Mouse (Mus musculus) lung, embryonic 16.5 days (tissue): Measurements from ENCODE around the gene Traf7. TPM values are rescaled to one million over a fixed set of nuclear protein-coding genes. Genes with fewer than 3 reads are reported as not detected.

Experiments
- ATAC-seq: fragments of 200-750 bp; cut with Nextera tagmentation; 2 replicates; pipeline ENCODE4 v1.8.0; 2017; ENCODE audit warnings: low read depth, mild to moderate bottlenecking, moderate library complexity
- H3K27ac ChIP-seq: fragments of 300-500 bp; sonication (generic); 2 replicates; pipeline ENCODE4 v1.5.1; 2014; ENCODE audit warnings: mild to moderate bottlenecking, control low read depth, low read length
- H3K27me3 ChIP-seq: fragments of 300-500 bp; sonication (generic); 2 replicates; pipeline ENCODE4 v1.6.1; 2014; ENCODE audit warnings: low read depth, low read length, mixed read lengths; ENCODE audit not compliant: control insufficient read depth, insufficient read depth
- H3K36me3 ChIP-seq: fragments of 300-500 bp; sonication (generic); 2 replicates; pipeline ENCODE4 v1.6.1; 2014; ENCODE audit warnings: low read length; ENCODE audit not compliant: control insufficient read depth, insufficient read depth
- H3K4me1 ChIP-seq: fragments of 300-500 bp; sonication (generic); replicated peaks from 2 replicates; pipeline ENCODE4 v1.6.1; 2014; ENCODE audit warnings: low read length, mixed read lengths; ENCODE audit not compliant: control insufficient read depth, insufficient read depth
- H3K4me2 ChIP-seq: fragments of 300-500 bp; sonication (generic); 2 replicates; pipeline ENCODE4 v1.6.1; 2014; ENCODE audit warnings: low read depth, low read length, control low read depth
- H3K4me3 ChIP-seq: fragments of 300-500 bp; sonication (generic); 2 replicates; pipeline ENCODE4 v1.5.1; 2014; ENCODE audit warnings: mild to moderate bottlenecking, low read length, control low read depth
- H3K9ac ChIP-seq: fragments of 300-500 bp; sonication (generic); 2 replicates; pipeline ENCODE4 v1.6.1; 2014; ENCODE audit warnings: low read length, control low read depth
- H3K9me3 ChIP-seq: fragments of 300-500 bp; sonication (generic); 2 replicates; pipeline ENCODE4 v1.6.1; 2016; ENCODE audit warnings: low read length; ENCODE audit not compliant: control insufficient read depth
- WGBS: fragments of 180-500 bp; shearing (Covaris S2); extraction: QIAGEN DNeasy Blood & Tissue Kit; methylation state at CpG from one replicate; pipeline ENCODE4 v1.1.7; 2014; 5-methylcytosine and 5-hydroxymethylcytosine counted together
- polyA plus RNA-seq: library from polyadenylated mRNA; unstranded; fragments of >200 nt; fragmentation: Nextera tagmentation; extraction: Ambion mirVana; gene quantifications from 2 replicates; pipeline ENCODE4 v1.2.1, GENCODE M21; 2015

Gene Traf7
- polyA plus RNA-seq, 1 experiment from 2014 or later: 90.9 TPM

DNA sequence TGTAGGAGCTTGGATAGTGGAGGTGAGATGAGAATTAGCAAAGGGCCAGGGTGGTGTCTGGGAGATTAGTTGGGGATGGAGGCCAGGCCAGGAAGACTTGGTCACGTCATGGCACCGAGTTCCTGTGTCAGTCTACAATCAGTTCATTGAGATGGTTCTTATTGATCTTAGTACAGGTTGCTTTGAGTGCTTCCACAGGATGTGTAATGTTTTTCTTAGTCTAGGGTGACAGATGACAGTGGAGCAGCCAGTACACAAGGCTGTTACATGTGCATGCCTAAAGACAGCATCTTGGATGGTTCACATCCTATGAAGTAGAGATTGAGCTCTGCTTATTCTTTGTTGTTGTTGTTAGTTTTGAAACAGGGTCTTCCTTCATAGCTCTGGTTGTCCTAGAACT, 33.9 kb upstream of the Traf7 start:
- Histone ChIP-seq H3K36me3 (0 out of 2 replicates have a peak, but pooled peaks cover 2% of the 10 kb centered on the region), H3K4me2 (no peak overlapping the region), H3K27ac (no peak overlapping the region), H3K4me3 (no peak overlapping the region), H3K9me3 (no peaks in the 10 kb centered on the region), H3K4me1 (peaks cover 25% of the 10 kb centered on the region), H3K27me3 (no peaks in the 10 kb centered on the region), H3K9ac (no peak overlapping the region)
- WGBS: 94% methylated on average over 2 of the region's 2 CpGs
- no peak for ATAC-seq

DNA sequence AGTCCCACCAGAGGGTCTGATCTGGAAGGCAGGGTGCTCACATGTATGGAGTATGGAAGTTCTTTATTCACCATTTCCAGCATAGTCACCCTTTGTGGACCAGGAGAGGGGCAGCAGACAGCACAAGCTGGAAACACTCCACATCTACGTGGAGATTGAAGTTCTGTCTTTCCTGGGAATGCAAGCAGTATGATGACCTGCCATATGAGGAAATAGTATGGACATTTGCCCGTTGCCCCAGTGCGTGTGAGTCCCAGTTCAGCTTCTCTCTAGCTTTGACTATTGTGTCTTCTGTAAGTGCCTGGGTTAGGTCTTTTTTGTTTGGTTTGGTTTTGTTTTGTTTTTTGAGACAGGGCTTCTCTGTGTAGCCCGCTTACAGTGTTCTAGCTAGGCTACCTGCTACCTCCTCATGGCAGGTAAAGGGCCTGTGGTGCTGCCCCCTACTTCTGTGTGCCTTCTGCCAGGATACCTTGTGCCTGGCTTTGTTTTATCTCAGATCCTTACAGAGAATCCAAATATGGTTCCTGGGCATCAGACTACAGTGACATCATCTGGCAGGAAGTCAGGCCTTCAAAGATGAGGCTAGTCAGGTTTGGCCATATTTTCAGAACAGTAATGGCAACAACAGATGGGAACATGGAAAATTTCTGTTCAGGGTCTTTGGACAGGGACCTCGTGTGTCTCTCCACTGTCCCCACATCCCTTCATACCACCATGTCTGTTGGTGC, 32.7 kb upstream of the Traf7 start:
- Histone ChIP-seq H3K27ac (no peak overlapping the region), H3K9ac (no peak overlapping the region), H3K9me3 (no peaks in the 10 kb centered on the region), H3K4me1 (peaks cover 25% of the 10 kb centered on the region), H3K36me3 (no peaks in the 10 kb centered on the region), H3K4me2 (no peak overlapping the region), H3K27me3 (no peaks in the 10 kb centered on the region), H3K4me3 (no peak overlapping the region)
- 79% methylated on average over 5 of the region's 5 CpGs for WGBS
- ATAC-seq: no peak

DNA sequence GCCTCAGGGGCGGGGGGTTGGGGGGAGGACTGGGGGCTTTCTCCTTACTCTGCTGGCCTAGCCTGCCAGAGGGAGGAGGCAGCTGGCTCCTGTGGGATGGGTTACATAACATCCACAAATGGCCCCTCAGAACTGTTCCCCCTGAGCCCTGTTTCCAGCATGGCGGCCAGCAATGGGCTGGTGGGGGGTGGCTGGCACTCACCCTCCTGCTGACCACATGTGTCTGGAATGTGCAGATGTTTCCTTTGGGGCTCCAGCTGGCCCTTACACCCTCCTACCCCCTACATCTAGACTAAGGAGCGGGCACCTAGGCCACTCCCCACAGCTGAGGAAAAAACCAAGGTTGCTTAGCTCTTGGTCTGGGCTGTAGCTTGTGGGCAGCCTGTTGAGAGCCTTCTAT, 31.4 kb upstream of the Traf7 start:
- Histone ChIP-seq H3K9me3 (no peaks in the 10 kb centered on the region), H3K4me1 (peaks cover 25% of the 10 kb centered on the region), H3K9ac (peak overlapping the region; percentile 39; the same call in 1 of the 2 replicates), H3K27ac (peak overlapping the region; percentile 97), H3K4me2 (peak overlapping the region; percentile 36; the same call in 1 of the 2 replicates), H3K4me3 (no peak overlapping the region), H3K36me3 (no peaks in the 10 kb centered on the region), H3K27me3 (no peaks in the 10 kb centered on the region)
- peak; percentile 87 for ATAC-seq
- 49% methylated on average over 3 of the region's 3 CpGs for WGBS

DNA sequence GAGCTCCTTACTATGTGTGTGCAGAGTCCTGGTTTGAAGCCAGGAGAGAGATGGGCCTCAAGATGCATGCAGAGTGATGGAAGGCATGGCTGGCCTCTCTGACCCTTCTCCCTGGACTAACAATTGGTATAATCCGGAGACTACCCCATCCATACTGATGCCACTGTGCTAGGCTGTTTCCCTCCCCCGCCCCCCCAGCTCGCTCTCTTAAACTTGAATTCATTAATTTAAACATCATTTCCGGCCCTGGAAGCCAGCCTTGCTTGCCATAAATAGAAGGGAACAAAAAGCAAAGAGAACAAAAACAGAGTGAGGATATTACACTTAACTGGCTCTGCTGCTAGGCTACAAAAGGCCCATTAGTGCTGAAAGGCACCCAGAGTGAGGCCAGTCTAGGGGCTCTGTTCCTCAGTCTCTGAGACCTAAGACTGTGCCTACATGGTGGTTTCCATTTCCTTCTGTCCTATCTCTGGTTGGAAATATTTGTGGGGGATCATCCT, 30.9 kb upstream of the Traf7 start:
- H3K36me3 ChIP-seq: no peaks in the 10 kb centered on the region
- H3K4me2 ChIP-seq: peak overlapping the region; percentile 36
- peaks cover 25% of the 10 kb centered on the region for H3K4me1 ChIP-seq
- H3K27ac ChIP-seq: peak overlapping the region; percentile 97
- H3K4me3 ChIP-seq: no peak overlapping the region
- H3K9ac ChIP-seq: peak overlapping the region; percentile 39; the same call in 1 of the 2 replicates
- H3K27me3 ChIP-seq: no peaks in the 10 kb centered on the region
- ATAC-seq: peak; percentile 73
- H3K9me3 ChIP-seq: no peaks in the 10 kb centered on the region
- 32% methylated on average over 4 of the region's 4 CpGs for WGBS

DNA sequence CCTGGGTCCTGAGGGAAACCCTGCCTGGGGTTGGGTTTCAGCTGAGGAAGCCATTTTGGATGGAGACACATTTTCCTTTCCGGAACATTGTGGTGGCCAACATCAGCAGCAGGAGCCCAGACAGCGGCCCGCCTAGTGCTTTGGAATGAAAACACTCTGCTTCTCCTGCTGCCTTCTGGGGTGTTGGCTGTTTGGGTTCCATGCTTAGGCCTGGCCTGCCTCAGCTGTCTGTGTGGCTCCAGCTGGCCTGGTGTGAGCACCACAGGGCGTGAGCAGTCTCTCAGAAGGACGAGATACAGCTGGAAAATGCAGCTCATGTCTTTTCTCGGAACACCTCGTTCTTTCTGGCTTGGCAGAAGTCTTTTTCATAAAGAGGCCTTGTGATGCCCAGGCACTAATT, 29.4 kb upstream of the Traf7 start:
- peak overlapping the region; percentile 97; the same call in 1 of the 2 replicates for H3K27ac ChIP-seq
- peak; percentile 24; the same call in 1 of the 2 replicates for ATAC-seq
- 74% methylated on average over 7 of the region's 7 CpGs for WGBS
- no peak overlapping the region for H3K9ac ChIP-seq
- no peak overlapping the region for H3K4me2 ChIP-seq
- no peaks in the 10 kb centered on the region for H3K9me3 ChIP-seq
- H3K27me3 ChIP-seq: no peaks in the 10 kb centered on the region
- H3K4me1 ChIP-seq: peaks cover 27% of the 10 kb centered on the region
- no peaks in the 10 kb centered on the region for H3K36me3 ChIP-seq
- no peak overlapping the region for H3K4me3 ChIP-seq

DNA sequence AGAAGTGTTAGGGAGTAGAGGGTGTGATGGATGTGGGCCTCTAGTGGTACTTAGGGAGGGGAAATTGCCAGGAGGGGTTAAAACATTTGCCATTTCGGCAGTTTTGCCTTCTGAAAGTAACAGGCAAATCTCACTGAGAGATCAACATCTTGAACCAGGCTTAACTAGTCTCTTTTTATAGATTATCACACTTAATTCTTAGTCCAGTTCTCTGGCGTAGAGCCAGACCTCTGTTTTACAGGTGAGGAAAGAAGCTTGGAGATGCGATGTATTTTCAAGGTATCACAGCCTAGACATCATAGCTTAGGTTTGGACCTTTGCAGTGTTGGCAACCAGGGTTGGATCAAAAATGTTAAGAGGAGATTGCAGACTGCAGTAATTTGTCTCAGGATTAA, 23.3 kb upstream of the Traf7 start:
- Histone ChIP-seq H3K4me3 (peak overlapping the region; percentile 82), H3K27me3 (no peaks in the 10 kb centered on the region), H3K27ac (peak overlapping the region; percentile 93)

DNA sequence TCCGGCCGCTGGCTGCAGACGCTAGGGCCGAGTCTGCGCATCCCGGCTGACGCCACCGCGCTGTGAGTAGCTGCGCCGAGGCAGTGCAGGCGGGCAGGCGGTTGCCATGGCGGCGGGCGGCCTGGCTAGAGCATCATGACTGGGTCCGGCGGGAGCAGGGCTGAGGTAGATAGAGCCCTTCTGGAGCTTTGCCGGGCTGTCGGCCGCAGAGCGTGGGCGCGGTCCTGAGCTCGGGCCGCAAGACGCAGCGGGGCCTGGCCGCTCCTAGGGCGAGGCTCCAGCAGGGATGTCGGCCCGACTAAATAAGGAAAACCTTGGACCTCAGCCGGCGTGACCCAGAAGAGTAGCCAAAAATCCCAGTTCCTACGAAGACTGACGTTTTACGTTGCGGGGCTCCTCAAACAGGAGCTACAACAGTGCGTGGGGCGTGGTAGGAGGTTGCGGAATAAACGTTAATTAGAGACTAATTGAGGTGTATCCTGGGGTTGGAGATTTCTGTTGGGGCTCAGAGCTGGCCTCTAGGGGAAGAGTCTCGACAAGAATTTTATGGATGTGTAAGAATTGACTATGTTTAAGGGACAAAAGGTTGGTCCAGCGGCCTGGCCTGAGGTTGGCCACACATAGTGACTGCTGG, 22.8 kb upstream of the Traf7 start:
- Histone ChIP-seq H3K4me2 (peak overlapping the region; percentile 78), H3K4me3 (peak overlapping the region; percentile 82), H3K9me3 (no peaks in the 10 kb centered on the region), H3K9ac (peak overlapping the region; percentile 82), H3K27me3 (no peaks in the 10 kb centered on the region), H3K4me1 (peaks cover 17% of the 10 kb centered on the region), H3K27ac (peak overlapping the region; percentile 93), H3K36me3 (no peaks in the 10 kb centered on the region)
- under 1% methylated on average over 44 of the region's 44 CpGs for WGBS
- ATAC-seq: peak; percentile 73

More for the DNA sequence above, 23.3 kb upstream of the Traf7 start:
- 52% methylated on average over 3 of the region's 3 CpGs for WGBS
- Histone ChIP-seq H3K36me3 (no peaks in the 10 kb centered on the region), H3K9ac (peak overlapping the region; percentile 82), H3K4me2 (peak overlapping the region; percentile 78), H3K4me1 (peaks cover 17% of the 10 kb centered on the region), H3K9me3 (no peaks in the 10 kb centered on the region)
- ATAC-seq: no peak

DNA sequence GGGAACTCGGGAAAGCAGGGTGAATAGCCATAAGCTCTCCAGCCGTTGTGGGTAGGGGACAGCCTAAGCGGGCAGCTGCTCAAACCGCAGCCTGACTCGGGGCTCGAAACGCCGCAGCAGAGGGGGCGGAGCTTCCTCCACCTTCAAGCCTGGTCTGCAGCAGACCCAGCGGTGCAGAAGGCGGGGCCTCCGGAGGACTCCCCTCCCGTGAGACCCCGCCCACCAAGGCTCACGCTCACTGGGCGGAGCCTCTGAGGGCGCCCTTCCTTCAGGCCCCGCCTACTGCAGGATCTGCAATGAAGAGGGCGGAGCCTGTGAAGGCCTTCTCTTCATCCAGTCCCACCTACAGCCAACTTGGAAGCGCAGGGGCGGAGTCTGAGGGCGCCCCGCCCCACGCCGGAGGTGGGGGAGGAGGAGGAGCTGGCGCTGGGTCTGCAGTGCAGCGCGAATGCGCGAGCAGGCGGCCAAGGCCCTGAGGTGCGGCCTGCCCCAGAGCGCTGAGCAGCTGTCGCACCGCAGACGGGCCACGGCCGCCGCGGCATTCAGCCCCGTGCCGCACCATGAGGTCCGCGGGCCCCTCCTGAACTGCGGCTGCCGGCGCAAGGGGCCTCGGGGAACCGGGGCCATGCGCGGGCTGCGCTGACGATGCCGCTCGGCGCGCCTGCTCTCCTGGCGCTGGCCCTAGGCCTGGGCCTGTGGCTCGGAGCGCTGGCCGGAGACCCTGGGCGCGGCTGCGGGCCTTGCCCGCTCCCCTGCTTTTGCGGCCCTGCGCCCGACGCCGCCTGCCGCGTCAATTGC, 22.1 kb upstream of the Traf7 start, which contains the start of gene Pkd1:
Gene Pkd1 (plus strand): TSS at position 217 of the 798 bp plus-strand sequence.
- peak within 1 kb of the TSS; percentile 78 for H3K4me2 ChIP-seq
- H3K36me3 ChIP-seq: no peaks in the 10 kb centered on the region
- H3K27me3 ChIP-seq: no peaks in the 10 kb centered on the region
- ATAC-seq: peak; percentile 97
- WGBS: under 1% methylated on average over 50 of the region's 72 CpGs
- H3K4me3 ChIP-seq: peak within 1 kb of the TSS; percentile 82
- H3K9ac ChIP-seq: peak within 1 kb of the TSS; percentile 82
- no peaks in the 10 kb centered on the region for H3K9me3 ChIP-seq
- peak within 1 kb of the TSS; percentile 93 for H3K27ac ChIP-seq
- H3K4me1 ChIP-seq: peaks cover 17% of the 10 kb centered on the region
